Mouse (Mus musculus): Measurements from ENCODE around the gene Tlr4. TPM values are rescaled to one million over a fixed set of nuclear protein-coding genes. Genes with fewer than 3 reads are reported as not detected.

The Tlr4 gene
- 1 to 10 TPM; 2.9 to 5.1 (median 4.1) TPM for total RNA-seq (2022)

- DNase-seq (ENCODE audit: low spot score in 2 of 2), result peak; percentile 13 to 17
Observed at GRCm38 (mm10) chr4:66827463-66828162, at the start of gene Tlr4. Gene Tlr4 (plus strand): TSS chr4:66827584.

GRCm38 (mm10) chr4:66794283-66794682, 33.1 kb upstream of the Tlr4 start:
- no peak for DNase-seq (ENCODE audit: low spot score in 2 of 2)

- DNase-seq (ENCODE audit: low spot score in 2 of 2), result no peak
Observed at GRCm38 (mm10) chr4:66796683-66797082, 30.7 kb upstream of the Tlr4 start.

- DNase-seq (ENCODE audit: low spot score in 2 of 2), result no peak
Observed at GRCm38 (mm10) chr4:66804552-66805301, 22.7 kb upstream of the Tlr4 start.

GRCm38 (mm10) chr4:66805747-66806146, 21.6 kb upstream of the Tlr4 start:
- no peak for DNase-seq (ENCODE audit: low spot score in 2 of 2)

GRCm38 (mm10) chr4:66816364-66817026, 10.9 kb upstream of the Tlr4 start:
- no peak for DNase-seq (ENCODE audit: low spot score in 2 of 2)

- DNase-seq (ENCODE audit: low spot score in 2 of 2), result no peak
Observed at GRCm38 (mm10) chr4:66821171-66821570, 6.2 kb upstream of the Tlr4 start.

GRCm38 (mm10) chr4:66821764-66822163, 5.6 kb upstream of the Tlr4 start:
- no peak for DNase-seq (ENCODE audit: low spot score in 2 of 2)

GRCm38 (mm10) chr4:66828163-66828668, 832 bp downstream of the Tlr4 start:
- no peak for DNase-seq (ENCODE audit: low spot score in 2 of 2)

GRCm38 (mm10) chr4:66828686-66829085, 1.3 kb downstream of the Tlr4 start:
- no peak for DNase-seq (ENCODE audit: low spot score in 2 of 2)

GRCm38 (mm10) chr4:66838071-66838470, 10.7 kb downstream of the Tlr4 start:
- DNase-seq (ENCODE audit: low spot score in 2 of 2), result no peak

GRCm38 (mm10) chr4:66843255-66843654, 15.9 kb downstream of the Tlr4 start:
- DNase-seq (ENCODE audit: low spot score in 2 of 2), result no peak

- DNase-seq (ENCODE audit: low spot score in 2 of 2), result no peak
Observed at GRCm38 (mm10) chr4:66852011-66852410, 24.6 kb downstream of the Tlr4 start.

- DNase-seq (ENCODE audit: low spot score in 2 of 2), result no peak
Observed at GRCm38 (mm10) chr4:66856992-66857391, 29.6 kb downstream of the Tlr4 start.

- DNase-seq (ENCODE audit: low spot score in 2 of 2), result no peak
Observed at GRCm38 (mm10) chr4:66869919-66870318, 42.5 kb downstream of the Tlr4 start.

GRCm38 (mm10) chr4:66872026-66872425, 44.6 kb downstream of the Tlr4 start:
- DNase-seq (ENCODE audit: low spot score in 2 of 2), result no peak

- no peak for DNase-seq (ENCODE audit: low spot score in 2 of 2)
Observed at GRCm38 (mm10) chr4:66873342-66873741, 46.0 kb downstream of the Tlr4 start.

- DNase-seq (ENCODE audit: low spot score in 2 of 2), result no peak
Observed at GRCm38 (mm10) chr4:66875751-66876150, 48.4 kb downstream of the Tlr4 start.

GRCm38 (mm10) chr4:66877609-66878008, 50.2 kb downstream of the Tlr4 start:
- DNase-seq (ENCODE audit: low spot score in 2 of 2), result no peak

GRCm38 (mm10) chr4:66881496-66881895, 54.1 kb downstream of the Tlr4 start:
- no peak for DNase-seq (ENCODE audit: low spot score in 2 of 2)

- no peak for DNase-seq (ENCODE audit: low spot score in 2 of 2)
Observed at GRCm38 (mm10) chr4:66883264-66883663, 55.9 kb downstream of the Tlr4 start.

GRCm38 (mm10) chr4:66894547-66894946, 67.2 kb downstream of the Tlr4 start:
- no peak for DNase-seq (ENCODE audit: low spot score in 2 of 2)

Data from layer of hippocampus, adult 8-10 months (tissue).